Mouse (Mus musculus) lung, postnatal 36 days (tissue): ENCODE data around the gene Bms1.
A peak's percentile ranks its signal among the peaks of the same experiment; 100 is the strongest.

Source experiments
- DNase-seq: peaks from one replicate; pipeline ENCODE4 v3.0.0; 2022; ENCODE audit warnings: mixed read lengths

Bms1 gene

GRCm38 (mm10) chr6:118419050-118419920 is at the start of gene Bms1:
Gene Bms1, minus strand, starts transcription at chr6:118419474.
- DNase-seq, result peak; percentile 95

- no peak for DNase-seq
Measured at GRCm38 (mm10) chr6:118462069-118462705, 42.9 kb upstream of the Bms1 start.

- no peak for DNase-seq
Measured at GRCm38 (mm10) chr6:118457726-118458125, 38.5 kb upstream of the Bms1 start.

- DNase-seq, result peak; percentile 87
Measured at GRCm38 (mm10) chr6:118455042-118455631, 35.9 kb upstream of the Bms1 start, which contains the start of gene Zfp248. Gene Zfp248, minus strand, starts transcription at chr6:118455528.

- no peak for DNase-seq
Measured at GRCm38 (mm10) chr6:118454452-118454851, 35.2 kb upstream of the Bms1 start.

- DNase-seq, result no peak
Measured at GRCm38 (mm10) chr6:118431502-118431901, 12.2 kb upstream of the Bms1 start.

GRCm38 (mm10) chr6:118426666-118427065 is 7.4 kb upstream of the Bms1 start:
- DNase-seq, result no peak

GRCm38 (mm10) chr6:118410428-118410827 is 8.8 kb downstream of the Bms1 start:
- no peak for DNase-seq

- no peak for DNase-seq
Measured at GRCm38 (mm10) chr6:118408510-118408909, 10.8 kb downstream of the Bms1 start.

- no peak for DNase-seq
Measured at GRCm38 (mm10) chr6:118406421-118406820, 12.9 kb downstream of the Bms1 start.

GRCm38 (mm10) chr6:118390746-118391145 is 28.5 kb downstream of the Bms1 start:
- DNase-seq, result no peak

GRCm38 (mm10) chr6:118385962-118386361 is 33.3 kb downstream of the Bms1 start:
- DNase-seq, result no peak

- DNase-seq, result no peak
Measured at GRCm38 (mm10) chr6:118381234-118381633, 38.0 kb downstream of the Bms1 start.

GRCm38 (mm10) chr6:118380630-118381029 is 38.6 kb downstream of the Bms1 start:
- DNase-seq, result no peak

- peak; percentile 66 for DNase-seq
Measured at GRCm38 (mm10) chr6:118379451-118380167, 39.7 kb downstream of the Bms1 start.

- DNase-seq, result no peak
Measured at GRCm38 (mm10) chr6:118377611-118378010, 41.7 kb downstream of the Bms1 start.

- no peak for DNase-seq
Measured at GRCm38 (mm10) chr6:118376023-118376422, 43.3 kb downstream of the Bms1 start.

GRCm38 (mm10) chr6:118375457-118375856 is 43.8 kb downstream of the Bms1 start:
- no peak for DNase-seq

GRCm38 (mm10) chr6:118375026-118375425 is 44.2 kb downstream of the Bms1 start:
- DNase-seq, result no peak

- peak; percentile 62 for DNase-seq
Measured at GRCm38 (mm10) chr6:118373294-118373693, 46.0 kb downstream of the Bms1 start.

GRCm38 (mm10) chr6:118372794-118373193 is 46.5 kb downstream of the Bms1 start:
- DNase-seq, result no peak

- no peak for DNase-seq
Measured at GRCm38 (mm10) chr6:118367502-118367901, 51.8 kb downstream of the Bms1 start.

GRCm38 (mm10) chr6:118366196-118366595 is 53.1 kb downstream of the Bms1 start:
- DNase-seq, result no peak
